Mouse (Mus musculus) gastrocnemius, postnatal 14 days (tissue): ENCODE measurements at regions not wholly inside any gene's neighbourhood (a gene's known extent, or its start where the extent isn't known, plus 50 kb on each side); places are given as distances from the start of the nearest gene placed in this dataset.

Experiments
- DNase-seq: peaks from one replicate; pipeline ENCODE4 v3.0.0; 2021; ENCODE audit warnings: mixed read lengths
- intact Hi-C: fragments of 180-260 bp; cut with DNase I; formaldehyde crosslinking; loops from one replicate; pipeline ENCODE4 v1.15.1; 2025; ENCODE audit warnings: low total_unique reads

- intact Hi-C loops, result no loop called here
Observed at GRCm38 (mm10) chr15:12066857-12067211, 50.8 kb upstream of the Zfr start.

GRCm38 (mm10) chr15:12066176-12066856, 51.3 kb upstream of the Zfr start:
- intact Hi-C loops, result no loop called here
- peak; percentile 86 for DNase-seq

More at GRCm38 (mm10) chr15:12066857-12067211, 50.8 kb upstream of the Zfr start:
- no peak for DNase-seq

GRCm38 (mm10) chr15:12054870-12055269, 58.1 kb upstream of the Sub1 start:
- intact Hi-C loops, result no loop called here
- no peak for DNase-seq

GRCm38 (mm10) chr15:12053610-12054009, 56.8 kb upstream of the Sub1 start:
- intact Hi-C loops, result no loop called here
- DNase-seq, result no peak

GRCm38 (mm10) chr15:12048965-12049364, 52.2 kb upstream of the Sub1 start:
- DNase-seq, result no peak
- intact Hi-C loops, result no loop called here

- DNase-seq, result no peak
- intact Hi-C loops, result no loop called here
Observed at GRCm38 (mm10) chr15:12048214-12048507, 51.4 kb upstream of the Sub1 start.

- intact Hi-C loops, result no loop called here
- no peak for DNase-seq
Observed at GRCm38 (mm10) chr15:12047349-12048213, 50.8 kb upstream of the Sub1 start.
